Mouse (Mus musculus) liver, embryonic 18 days (tissue): ENCODE data around the gene Tnpo2. TPM values are rescaled to one million over a fixed set of nuclear protein-coding genes. Genes with fewer than 3 reads are reported as not detected.

Source experiments
- polyA plus RNA-seq: library from polyadenylated mRNA; depleted of rRNA; stranded (reverse); fragments of >200 nt; gene quantifications from 2 replicates; pipeline ENCODE4 v1.2.3, GENCODE M21; 2012; rRNA removed

Gene Tnpo2
- 18.0 and 21.4 TPM in 2 replicates for polyA plus RNA-seq

GRCm38 (mm10) chr8:85036718-85037365 is at the start of gene Tnpo2:
Gene Tnpo2, plus strand, starts transcription at chr8:85036915.

GRCm38 (mm10) chr8:84990349-84990748 is 46.4 kb upstream of the Tnpo2 start, which contains the start of gene Hook2:
Gene Hook2, plus strand, starts transcription at chr8:84990603.

DNA sequence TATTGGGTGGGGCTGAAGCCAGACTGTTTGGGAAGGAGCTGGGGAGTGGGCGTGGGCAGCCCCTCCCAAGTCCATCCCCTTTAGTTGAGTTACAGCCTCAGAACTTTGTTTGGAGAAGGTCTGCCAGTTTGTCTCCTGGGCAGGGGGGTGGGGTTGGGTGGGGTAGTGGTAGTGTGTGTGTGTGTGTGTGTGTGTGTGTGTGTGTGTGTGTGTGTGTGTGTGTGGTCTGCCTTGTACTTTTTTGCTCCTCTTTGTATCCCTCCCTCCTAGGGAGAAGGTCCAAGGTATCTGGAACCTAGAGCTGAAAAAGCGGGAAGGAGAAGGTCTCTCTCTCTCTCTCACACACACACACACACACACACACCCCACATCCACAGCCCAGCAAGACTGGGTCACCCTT is 22.3 kb upstream of the Tnpo2 start, which contains the start of gene Best2:
Gene Best2, minus strand, starts transcription at position 101 of the 400 bp plus-strand sequence.

GRCm38 (mm10) chr8:85025098-85025932 is 11.4 kb upstream of the Tnpo2 start, which contains the start of gene Asna1:
Gene Asna1, minus strand, starts transcription at chr8:85025281.

DNA sequence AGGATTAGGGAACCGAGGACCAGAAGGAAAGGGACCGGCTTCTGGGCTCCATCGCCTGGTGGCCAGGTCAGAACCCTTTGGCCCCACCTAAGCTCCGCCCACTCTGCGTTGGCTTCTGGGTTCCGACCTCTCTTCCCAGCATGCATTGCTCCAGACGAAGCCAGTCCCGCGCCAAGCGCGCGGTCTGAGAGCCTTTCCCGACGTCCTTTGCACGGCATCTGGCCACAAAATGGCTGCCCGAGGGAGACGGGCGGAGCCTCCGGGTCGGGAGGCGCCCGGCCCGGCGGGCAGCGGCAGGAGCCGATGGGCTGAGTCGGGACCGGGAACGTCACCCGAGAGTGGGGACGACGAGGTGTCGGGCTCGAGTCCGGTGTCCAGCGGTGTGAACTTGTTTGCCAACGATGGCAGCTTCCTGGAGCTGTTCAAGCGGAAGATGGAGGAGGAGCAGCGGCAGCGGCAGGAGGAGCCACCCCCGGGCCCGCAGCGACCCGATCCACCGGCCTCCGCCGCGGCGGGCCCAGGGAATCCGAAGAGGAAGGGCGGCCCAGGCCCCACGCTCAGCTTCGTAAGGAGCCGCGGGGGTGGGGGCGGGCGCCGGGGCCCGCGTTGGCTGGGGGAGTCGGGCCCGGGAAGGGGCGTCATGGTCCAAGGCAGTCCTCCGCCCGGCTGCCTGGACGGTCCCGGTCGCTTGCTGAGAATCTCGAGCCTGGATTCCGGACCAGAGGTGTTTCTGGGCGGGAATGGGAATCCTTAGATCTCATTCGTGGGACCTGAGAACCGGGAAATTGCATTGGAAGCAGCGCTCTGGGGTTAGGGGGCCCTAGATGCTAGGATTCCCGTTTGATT is 9.8 kb upstream of the Tnpo2 start, which contains the start of gene Trir:
Gene Trir, plus strand, starts transcription at position 154 of the 846 bp plus-strand sequence.

DNA sequence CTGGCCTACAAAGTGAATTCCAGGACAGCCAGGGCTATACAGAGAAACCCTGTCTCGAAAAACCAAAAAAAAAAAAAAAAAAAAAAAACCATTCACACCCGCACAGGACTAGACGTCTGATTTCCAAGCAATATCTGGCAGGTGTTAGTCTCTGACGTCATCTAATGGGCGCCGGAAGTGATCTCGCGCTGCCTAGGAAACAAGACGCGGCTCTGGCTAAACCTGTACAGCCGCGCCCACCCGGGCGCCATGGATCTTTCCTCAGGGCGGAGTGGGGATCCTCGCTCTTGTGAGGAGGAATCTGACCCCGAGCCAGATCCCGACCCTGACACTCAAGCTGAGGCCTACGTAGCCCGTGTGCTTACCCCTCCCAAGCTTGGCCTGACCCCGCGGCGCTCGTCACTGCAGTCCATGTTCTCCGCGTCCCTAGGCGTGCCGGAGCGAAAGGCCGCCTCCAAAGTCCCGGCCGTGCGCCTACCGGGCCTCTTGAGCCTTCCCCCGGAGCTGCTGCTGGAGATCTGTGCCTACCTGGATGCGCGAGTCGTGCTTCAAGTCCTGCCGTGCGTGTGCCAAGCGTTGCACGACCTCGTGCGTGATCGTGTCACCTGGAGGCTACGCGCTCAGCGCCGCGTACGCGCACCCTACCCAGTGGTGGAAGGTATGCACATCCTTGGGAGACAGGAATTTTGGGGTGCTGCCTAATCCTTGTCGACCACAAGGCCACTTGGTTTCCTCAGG is 23.3 kb downstream of the Tnpo2 start, which contains the start of gene Fbxw9:
Gene Fbxw9, plus strand, starts transcription at position 177 of the 738 bp plus-strand sequence.

DNA sequence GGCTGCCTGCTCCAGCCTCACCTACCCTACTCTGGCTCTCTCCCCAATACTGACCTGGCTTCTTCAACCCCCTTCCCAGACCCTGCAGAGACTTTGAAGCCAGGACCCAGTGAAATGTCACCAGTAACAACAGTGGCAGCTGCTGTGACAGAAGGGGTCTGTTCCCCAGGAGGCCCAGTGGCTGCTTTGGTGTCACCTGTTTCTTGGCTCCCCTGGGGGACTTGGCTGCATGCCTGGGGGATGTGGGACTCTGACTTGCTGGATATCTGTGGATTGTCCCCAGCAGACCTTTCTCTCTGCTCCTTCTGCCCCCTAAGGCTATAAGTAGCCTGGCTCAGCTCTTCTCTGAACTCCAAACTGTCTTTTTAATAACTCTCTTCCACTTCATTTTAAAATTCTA is 31.3 kb downstream of the Tnpo2 start, which contains the start of gene Gm5741:
Gene Gm5741, minus strand, starts transcription at position 1 of the 400 bp plus-strand sequence.

DNA sequence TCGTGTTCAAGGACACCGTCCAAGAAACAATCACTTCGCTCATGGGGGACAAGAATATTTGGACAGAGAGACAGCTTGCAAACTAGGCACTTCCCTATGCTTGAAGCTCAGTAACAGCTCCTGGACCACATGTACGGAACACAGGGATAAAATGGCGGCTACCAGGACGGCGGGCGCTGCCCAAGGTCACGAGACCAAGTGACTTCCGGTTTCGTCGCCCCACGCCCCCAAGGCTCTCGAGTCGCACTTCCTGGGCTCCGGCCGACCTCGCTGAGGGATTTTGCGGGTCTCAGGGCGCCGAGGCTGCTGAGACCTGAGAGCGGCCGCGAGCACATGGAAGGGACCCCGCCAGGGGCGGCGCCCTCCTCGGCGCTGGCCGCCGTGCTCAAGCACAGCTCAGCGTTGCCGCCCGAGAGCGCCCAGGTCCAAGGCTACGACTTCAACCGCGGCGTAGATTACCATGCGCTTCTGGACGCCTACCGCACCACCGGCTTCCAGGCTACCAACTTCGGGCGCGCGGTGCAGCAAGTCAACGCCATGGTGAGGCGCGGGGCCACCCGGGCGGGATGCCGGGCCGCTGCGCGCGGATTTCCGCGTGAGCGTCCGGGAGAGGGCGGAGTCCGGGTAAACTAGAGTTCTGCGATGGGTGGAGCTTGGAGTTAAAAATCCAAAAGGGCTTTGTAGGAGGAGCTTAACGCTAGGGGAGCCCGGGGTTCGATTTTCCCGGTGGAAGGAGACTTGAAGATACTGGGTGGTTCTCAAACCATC is 35.0 kb downstream of the Tnpo2 start, which contains the start of gene Dhps:
Gene Dhps, plus strand, starts transcription at position 244 of the 768 bp plus-strand sequence.

DNA sequence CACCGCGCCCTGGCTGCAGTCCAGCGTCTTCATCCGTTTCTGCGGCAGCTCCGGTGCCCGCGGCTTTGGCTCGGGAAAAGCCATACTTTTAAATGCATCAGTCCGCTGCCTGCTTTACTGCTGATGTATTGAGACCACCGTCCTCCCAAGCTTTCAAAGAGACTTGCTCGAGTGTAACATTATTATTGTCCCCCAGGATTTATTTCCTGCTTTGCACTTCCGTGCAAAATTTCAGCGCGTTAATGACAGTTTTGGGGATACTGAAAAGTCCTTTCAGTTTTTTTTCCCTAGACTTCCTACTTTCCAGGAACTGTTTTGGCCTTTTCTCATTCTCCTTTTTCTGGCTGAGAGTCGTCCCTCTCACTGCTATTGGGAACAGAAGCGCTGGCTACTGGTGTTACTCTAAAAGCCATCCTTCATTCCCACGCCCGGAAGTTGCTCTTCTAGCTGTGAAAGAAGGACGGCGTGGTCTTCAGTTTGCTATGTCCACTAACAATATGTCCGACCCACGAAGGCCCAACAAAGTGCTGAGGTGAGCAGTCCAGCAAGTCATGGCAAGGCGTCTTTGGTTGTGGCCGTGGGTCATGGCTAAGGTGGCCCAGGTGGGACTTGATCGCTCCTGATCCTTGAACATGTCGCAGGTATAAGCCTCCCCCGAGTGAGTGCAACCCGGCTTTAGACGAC is 44.0 kb downstream of the Tnpo2 start, which contains the start of gene Wdr83os:
Gene Wdr83os, plus strand, starts transcription at position 209 of the 684 bp plus-strand sequence.

DNA sequence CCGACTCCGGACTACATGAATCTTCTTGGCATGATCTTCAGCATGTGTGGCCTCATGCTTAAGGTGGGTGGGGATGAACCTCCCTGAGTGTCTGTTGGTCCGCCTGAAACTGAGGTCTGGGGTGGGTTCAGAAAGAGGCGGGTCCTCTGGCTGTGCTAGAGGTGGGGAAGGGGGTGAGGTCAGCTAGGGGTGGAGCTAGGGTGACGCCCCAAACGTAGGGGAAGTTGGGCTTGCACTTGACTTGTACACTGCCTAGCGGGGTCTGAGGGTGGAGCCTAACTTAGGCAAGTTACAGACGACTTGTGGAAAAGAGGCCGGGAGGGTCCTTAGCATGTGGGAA is 44.5 kb downstream of the Tnpo2 start, which contains the start of gene Wdr83:
Gene Wdr83, minus strand, starts transcription at position 91 of the 340 bp plus-strand sequence.

GRCm38 (mm10) chr8:85083108-85083813 is 46.5 kb downstream of the Tnpo2 start, which contains the start of gene Man2b1:
Gene Man2b1, plus strand, starts transcription at chr8:85083270.

Other genes with a start within 250 kb of the Tnpo2 start
- gene Nfix, start 236.6 kb upstream of the Tnpo2 start, polyA plus RNA-seq, result 1.3 and 1.7 TPM in 2 replicates
- gene Dand5, start 214.1 kb upstream of the Tnpo2 start, polyA plus RNA-seq, result 1.9 and 2.0 TPM in 2 replicates
- 25.2 and 27.4 TPM in 2 replicates for gene Gadd45gip1, start 205.4 kb upstream of the Tnpo2 start, polyA plus RNA-seq
- 108 and 113 TPM in 2 replicates for gene Rad23a, start 196.2 kb upstream of the Tnpo2 start, polyA plus RNA-seq
- 389 and 417 TPM in 2 replicates for gene Calr, start 190.0 kb upstream of the Tnpo2 start, polyA plus RNA-seq
- 37.4 and 40.3 TPM in 2 replicates for gene Farsa, start 179.9 kb upstream of the Tnpo2 start, polyA plus RNA-seq
- 11.5 and 11.9 TPM in 2 replicates for gene Syce2, start 164.8 kb upstream of the Tnpo2 start, polyA plus RNA-seq
- gene Gcdh, start 143.0 kb upstream of the Tnpo2 start, polyA plus RNA-seq, result 84.3 and 97.5 TPM in 2 replicates
- 82.0 and 97.2 TPM in 2 replicates for gene Klf1, start 135.0 kb upstream of the Tnpo2 start, polyA plus RNA-seq
- gene Dnase2a, start 128.4 kb upstream of the Tnpo2 start, polyA plus RNA-seq, result 12.9 and 13.0 TPM in 2 replicates
- 0.07 and 0.08 TPM in 2 replicates for gene Mast1, start 99.6 kb upstream of the Tnpo2 start, polyA plus RNA-seq
- gene Rtbdn, start 89.9 kb upstream of the Tnpo2 start, polyA plus RNA-seq, result not detected in 2 replicates
- 0.58 TPM in 1 of 2 replicates, not detected in the other for gene Gm49661, start 67.5 kb upstream of the Tnpo2 start, polyA plus RNA-seq
- gene Prdx2, start 67.3 kb upstream of the Tnpo2 start, polyA plus RNA-seq, result 467 and 538 TPM in 2 replicates
- 37.4 and 40.1 TPM in 2 replicates for gene Rnaseh2a, start 67.1 kb upstream of the Tnpo2 start, polyA plus RNA-seq
- 11.6 and 18.6 TPM in 2 replicates for gene Junb, start 58.2 kb upstream of the Tnpo2 start, polyA plus RNA-seq
- 10.3 and 12.2 TPM in 2 replicates for gene Hook2, start 46.3 kb upstream of the Tnpo2 start, polyA plus RNA-seq
- gene Best2, start 22.4 kb upstream of the Tnpo2 start, polyA plus RNA-seq, result not detected in 2 replicates
- 63.3 and 64.0 TPM in 2 replicates for gene Asna1, start 11.6 kb upstream of the Tnpo2 start, polyA plus RNA-seq
- gene Trir, start 10.1 kb upstream of the Tnpo2 start, polyA plus RNA-seq, result 83.5 and 105 TPM in 2 replicates
- gene Fbxw9, start 23.1 kb downstream of the Tnpo2 start, polyA plus RNA-seq, result 11.8 and 12.7 TPM in 2 replicates
- 0.26 TPM in 1 of 2 replicates, not detected in the other for gene Gm5741, start 31.1 kb downstream of the Tnpo2 start, polyA plus RNA-seq
- 17.8 and 18.4 TPM in 2 replicates for gene Dhps, start 34.8 kb downstream of the Tnpo2 start, polyA plus RNA-seq
- gene Wdr83os, start 43.8 kb downstream of the Tnpo2 start, polyA plus RNA-seq, result 39.8 and 41.3 TPM in 2 replicates
- gene Wdr83, start 44.4 kb downstream of the Tnpo2 start, polyA plus RNA-seq, result 22.9 and 26.2 TPM in 2 replicates
- 41.9 and 48.3 TPM in 2 replicates for gene Man2b1, start 46.4 kb downstream of the Tnpo2 start, polyA plus RNA-seq
- gene Zfp791, start 86.2 kb downstream of the Tnpo2 start, polyA plus RNA-seq, result 4.4 and 5.3 TPM in 2 replicates
- not detected in 2 replicates for gene Cks1brt, start 115.0 kb downstream of the Tnpo2 start, polyA plus RNA-seq
- gene Olfr371, start 189.1 kb downstream of the Tnpo2 start, polyA plus RNA-seq, result not detected in 2 replicates